Mouse (Mus musculus): ENCODE results near the gene Tle3.

DNA sequence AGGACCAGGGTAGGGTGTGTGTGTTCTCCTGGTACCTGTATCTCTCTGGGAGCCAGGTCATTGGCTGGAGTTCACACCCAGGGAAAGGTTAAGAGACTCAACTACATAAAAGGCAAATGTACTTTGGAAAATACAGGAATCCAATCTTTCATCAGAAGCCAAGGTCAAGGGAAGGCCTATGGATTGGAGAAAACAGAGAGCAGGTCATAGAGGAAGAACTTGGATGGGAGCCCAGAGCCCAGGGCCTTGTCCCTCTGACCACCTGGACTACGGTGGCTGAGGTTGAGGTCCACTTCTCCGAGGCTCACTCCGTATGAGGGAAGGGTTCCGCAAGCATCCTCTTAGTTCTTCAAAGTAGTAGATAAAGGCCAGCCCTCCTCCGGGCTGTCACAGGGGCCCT, 48.9 kb upstream of the Tle3 start:
- TF ChIP-seq CTCF (IDR thresholded peaks at IDR 0.05; ENCODE audit: low read depth), result no peak
- no peak for TF ChIP-seq EP300 (optimal IDR thresholded peaks at IDR 0.05)
